Mouse (Mus musculus): ENCODE results near the gene Calhm4. TPM values are rescaled to one million over a fixed set of nuclear protein-coding genes. Genes with fewer than 3 reads are reported as not detected.
"Not testable (repeated sequence)": the region's sequence is repeated elsewhere in the genome, so short reads cannot be mapped to it uniquely, and the experiment has no call there.

Gene Calhm4
- total RNA-seq, 4 experiments from 2014 or later = 0.17 TPM; not detected in 3

DNA sequence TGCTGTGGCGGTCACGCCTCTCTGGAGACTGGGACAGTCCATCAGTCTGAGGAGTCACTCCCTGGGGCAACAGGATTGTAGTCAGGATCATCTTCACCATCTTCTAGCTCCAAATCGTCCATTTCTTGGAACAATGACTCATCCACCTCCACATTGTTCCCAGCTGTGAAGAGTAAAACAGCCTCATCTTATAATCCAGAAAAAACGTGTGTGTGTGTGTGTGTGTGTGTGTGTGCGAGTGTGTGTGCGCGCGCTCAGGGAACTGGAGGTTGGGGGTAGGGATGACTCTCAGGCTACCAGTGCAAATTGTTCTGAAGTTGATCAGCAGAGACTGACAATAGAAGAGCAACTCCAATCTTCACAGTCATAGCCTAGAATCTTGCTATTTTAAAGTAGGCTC lies 47.4 kb downstream of the Calhm4 start:
- not testable (repeated sequence) for DNase-seq (ENCODE audit: low spot score in 2 of 2)

Other genes starting within 250 kb of the Calhm4 start
- not detected for gene Sult3a1, start 186.6 kb downstream of the Calhm4 start, total RNA-seq (2022)
- gene Rsph4a, start 139.2 kb downstream of the Calhm4 start, total RNA-seq (2022) = 1 to 10 TPM; 4.4 to 6.5 (median 5.9) TPM
- 10 to 100 TPM; 15.7 to 23.6 (median 17.9) TPM for gene Zup1, start 93.0 kb downstream of the Calhm4 start, total RNA-seq (2022)
- gene Rwdd1, start 24.7 kb downstream of the Calhm4 start, total RNA-seq (2022) = 100 to 1,000 TPM in 2 of 4 experiments, 10 to 100 TPM in 2; 91.2 to 114 (median 99.7) TPM
- gene Trappc3l, start 6.7 kb downstream of the Calhm4 start, total RNA-seq (2022) = not detected
- 1 to 10 TPM; 3.1 to 5.3 (median 3.9) TPM for gene Calhm5, start 52.2 kb upstream of the Calhm4 start, total RNA-seq (2022)
- gene Calhm6, start 83.7 kb upstream of the Calhm4 start, total RNA-seq (2022) = 1 to 10 TPM in 2 of 4 experiments, under 1 TPM in 1, not detected in 1; 0.43 to 1.1 (median 1.0) TPM
- 10 to 100 TPM in 1 of 4 experiments, 1 to 10 TPM in 3; 8.0 to 10.5 (median 8.3) TPM for gene Dse, start 163.4 kb upstream of the Calhm4 start, total RNA-seq (2022)
- 100 to 1,000 TPM; 158 to 178 (median 166) TPM for gene Tspyl1, start 237.9 kb upstream of the Calhm4 start, total RNA-seq (2022)